Mouse (Mus musculus): Measurements from ENCODE around the gene Asb15.

Gene Asb15

DNA sequence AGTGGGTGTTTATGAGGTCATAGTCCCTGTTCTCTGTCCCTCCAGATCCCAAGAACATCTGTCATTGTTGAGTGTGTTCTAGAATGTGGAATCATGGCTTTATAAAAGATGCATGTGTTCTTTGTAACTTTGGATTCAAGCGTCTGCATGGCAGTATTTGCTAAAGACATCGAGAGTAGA lies at the start of gene Asb15:
Gene Asb15 (plus strand): TSS at position 81 of the 180 bp plus-strand sequence.
- DNase-seq (ENCODE audit: low spot score in 2 of 2) = no peak

DNA sequence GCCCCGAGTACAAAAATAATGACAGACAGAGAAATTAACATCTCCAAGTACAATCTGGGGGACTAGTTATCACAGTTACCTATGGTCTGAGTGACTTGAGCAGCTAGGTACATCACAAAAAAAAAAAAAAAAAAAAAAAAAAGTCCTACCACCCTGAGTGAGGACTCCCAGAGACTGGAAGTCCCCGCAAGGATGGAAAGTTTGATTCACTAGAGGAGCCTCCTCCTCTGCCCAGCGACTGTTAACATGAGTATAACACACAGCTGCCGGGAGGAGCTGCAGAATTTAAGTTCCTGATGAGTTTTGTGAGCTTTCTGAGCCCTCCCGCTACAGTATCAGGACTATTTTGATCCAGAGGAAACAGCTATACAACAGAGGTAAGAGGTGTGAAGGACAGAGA lies 41.4 kb upstream of the Asb15 start:
- no peak for DNase-seq (ENCODE audit: low spot score in 2 of 2)

DNA sequence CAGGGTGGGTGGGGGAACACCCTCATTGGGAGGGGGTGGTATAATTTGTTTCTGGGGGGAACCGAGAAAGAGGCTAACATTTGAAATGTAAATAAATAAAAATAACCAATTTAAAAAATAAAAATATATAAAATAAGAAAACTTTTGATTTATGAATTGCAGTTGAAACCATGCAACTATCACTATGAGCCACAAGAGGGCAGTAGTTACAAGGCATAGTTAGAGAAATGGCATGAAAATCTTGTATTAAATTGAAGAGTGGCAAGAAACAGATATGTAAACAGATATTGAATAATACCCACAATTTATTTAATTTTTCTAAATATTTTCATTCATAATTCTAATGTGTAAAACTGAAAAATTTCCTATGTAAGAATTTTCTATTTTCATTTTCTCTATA lies 37.6 kb upstream of the Asb15 start:
- no peak for DNase-seq (ENCODE audit: low spot score in 2 of 2)

DNA sequence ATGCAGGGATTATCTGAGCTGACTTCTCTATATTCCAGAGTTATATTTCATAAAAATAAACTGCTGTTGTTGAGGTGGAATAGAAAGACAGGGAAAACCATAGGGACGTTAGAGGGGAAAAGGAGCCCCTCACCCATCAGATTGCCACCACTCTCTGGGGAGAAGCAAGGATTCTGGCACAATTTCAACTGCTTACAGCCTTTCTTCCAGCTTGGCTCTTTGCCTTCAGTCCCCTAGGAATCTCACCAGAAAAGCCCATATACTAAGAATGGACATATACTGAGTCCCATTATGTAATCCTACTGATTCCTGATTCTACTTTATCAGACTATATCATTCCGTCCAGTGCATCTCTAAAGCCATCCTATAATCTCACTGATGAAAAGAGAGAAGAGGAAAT lies 23.8 kb upstream of the Asb15 start:
- no peak for DNase-seq (ENCODE audit: low spot score in 2 of 2)

DNA sequence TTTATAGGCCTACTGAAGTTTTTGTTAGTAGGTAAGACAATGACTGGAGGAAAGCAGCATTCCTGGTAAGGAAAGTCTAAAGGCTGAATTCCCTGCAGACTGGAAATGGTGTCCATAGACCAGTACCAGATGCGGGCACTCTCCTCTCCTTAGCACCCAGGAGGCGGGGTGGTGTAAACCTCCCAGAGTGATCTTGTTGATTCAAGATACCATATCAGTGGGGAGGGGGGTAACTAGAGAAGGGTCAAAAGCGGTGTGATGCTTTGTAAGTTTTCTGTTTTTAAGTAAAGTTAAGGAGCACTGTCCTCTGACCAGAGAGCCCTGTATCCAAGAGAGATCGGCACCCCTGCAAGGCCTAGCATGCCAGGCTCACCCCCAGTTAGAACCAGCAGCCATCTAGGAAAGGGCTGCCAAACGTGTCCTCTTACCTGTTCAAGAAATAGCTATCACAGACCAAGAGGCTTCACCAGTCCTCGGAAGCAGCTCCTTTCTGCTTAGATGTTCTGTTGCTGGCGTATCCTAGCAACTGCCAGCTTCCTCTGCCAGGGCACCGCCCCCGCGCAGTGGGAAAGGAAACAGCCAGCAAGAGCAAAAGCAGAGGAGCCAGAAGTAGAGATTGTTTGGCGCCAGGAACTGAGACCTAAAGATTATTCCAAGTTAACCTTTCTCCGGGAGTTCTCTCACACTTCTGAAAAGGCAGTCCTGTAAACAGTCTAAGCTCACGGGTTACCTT lies 13.2 kb upstream of the Asb15 start, which contains the start of gene Iqub:
Gene Iqub (minus strand): TSS at position 516 of the 733 bp plus-strand sequence.
- peak; percentile 5 to 8 for DNase-seq (ENCODE audit: low spot score in 2 of 2)

DNA sequence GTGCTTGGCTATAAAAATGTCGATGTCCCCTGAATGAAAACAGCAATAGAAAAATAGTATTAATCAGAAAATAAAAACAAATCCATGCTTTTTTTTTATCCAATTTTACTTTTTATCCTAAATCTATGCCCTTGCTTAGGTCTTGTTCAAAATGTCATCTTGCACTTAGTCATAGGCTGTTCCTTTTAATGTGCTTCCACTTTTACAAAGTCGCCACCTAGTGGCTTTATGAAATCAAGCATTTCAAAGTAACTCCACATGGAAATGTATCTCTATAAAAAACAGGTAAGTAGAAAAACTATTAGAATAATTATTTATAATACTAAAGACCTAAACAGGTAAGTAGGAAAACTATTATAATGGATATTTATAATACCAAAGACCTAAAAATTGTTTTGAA lies 11.7 kb upstream of the Asb15 start:
- DNase-seq (ENCODE audit: low spot score in 2 of 2) = no peak

DNA sequence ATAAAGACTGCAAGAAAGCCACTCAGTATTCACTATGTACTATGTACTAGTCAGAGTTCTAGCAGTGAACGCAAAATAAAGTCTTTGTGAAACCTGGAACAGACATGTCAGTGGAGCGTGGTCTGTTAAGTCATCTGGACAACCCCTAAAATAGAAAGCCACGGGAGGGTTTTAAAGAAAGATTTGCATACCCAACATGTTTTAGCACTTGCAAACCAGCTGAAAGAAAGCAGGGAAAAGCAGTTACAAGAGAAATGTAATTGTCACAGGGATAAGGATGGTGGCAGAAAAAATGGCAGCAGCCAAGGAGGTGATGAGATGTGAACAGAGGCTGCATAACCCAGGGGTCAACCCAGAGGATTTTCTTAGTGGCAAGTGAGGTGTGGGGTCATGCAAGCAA lies 2.2 kb upstream of the Asb15 start:
- DNase-seq (ENCODE audit: low spot score in 2 of 2) = no peak

DNA sequence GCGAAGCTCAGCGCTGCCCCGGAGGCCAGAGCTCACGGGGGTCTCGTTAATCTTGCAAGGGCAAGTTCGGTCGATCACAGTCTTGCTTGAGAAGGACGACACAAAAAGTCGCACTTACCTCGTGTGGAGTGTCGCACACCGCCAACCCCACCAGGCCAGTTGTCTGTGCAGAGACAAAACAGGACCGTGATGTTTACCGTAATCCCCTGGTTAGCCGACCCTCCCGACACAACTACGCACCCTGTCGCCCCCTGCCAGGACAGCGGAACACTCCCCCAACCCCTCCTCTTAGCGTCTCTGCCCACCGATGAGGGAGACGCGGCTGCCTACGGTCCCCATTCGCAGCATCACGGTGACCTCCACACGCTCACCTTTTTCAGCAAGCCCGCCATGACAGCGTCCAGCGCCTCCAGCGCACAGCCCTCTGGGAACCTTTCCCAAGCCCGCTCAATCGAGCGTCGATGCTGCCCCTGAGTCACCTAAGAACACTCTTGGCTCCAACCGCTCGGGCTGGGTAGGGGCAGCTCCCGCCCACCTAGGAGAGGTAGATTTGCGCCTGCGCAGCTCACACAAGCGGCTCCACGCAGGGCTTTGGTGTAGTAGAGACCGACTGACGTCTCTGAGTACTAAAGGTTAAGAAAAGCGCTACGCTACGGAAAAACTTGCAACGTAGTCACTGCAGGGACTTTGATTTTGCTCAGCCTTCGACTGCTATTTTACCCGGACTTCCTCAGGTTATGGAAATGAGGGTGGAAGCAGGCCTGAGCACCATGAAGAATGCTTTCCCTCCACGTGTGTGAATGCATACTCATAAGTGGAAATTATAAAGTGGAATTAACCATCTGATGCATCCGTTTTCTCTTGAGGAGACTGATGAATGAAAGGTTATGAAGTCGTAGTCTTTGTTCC lies 535 bp upstream of the Asb15 start, which contains the start of gene Ndufa5:
Gene Ndufa5 (minus strand): TSS at position 859 of the 909 bp plus-strand sequence.
- peak; percentile 94 for DNase-seq (ENCODE audit: low spot score in 2 of 2)

DNA sequence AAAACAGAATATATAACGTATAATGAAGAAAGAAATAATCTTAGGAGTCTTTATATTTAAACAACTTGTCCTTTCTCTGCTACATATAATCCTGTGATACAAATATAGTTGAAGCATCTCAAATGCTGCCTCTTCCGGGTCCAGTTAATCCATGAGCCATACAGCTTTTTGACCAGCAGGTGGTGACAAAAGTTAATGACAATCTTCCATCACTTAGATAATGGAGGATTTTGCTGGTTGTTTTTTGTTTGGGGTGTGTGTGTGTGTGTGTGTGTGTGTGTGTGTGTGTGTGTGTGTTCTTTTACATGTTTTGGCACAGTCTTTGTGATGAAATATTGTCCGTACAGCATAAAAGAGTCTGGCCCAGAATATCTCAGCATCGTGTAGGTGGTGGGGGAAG lies 2.2 kb downstream of the Asb15 start:
- DNase-seq (ENCODE audit: low spot score in 2 of 2) = peak; percentile 15 to 44

DNA sequence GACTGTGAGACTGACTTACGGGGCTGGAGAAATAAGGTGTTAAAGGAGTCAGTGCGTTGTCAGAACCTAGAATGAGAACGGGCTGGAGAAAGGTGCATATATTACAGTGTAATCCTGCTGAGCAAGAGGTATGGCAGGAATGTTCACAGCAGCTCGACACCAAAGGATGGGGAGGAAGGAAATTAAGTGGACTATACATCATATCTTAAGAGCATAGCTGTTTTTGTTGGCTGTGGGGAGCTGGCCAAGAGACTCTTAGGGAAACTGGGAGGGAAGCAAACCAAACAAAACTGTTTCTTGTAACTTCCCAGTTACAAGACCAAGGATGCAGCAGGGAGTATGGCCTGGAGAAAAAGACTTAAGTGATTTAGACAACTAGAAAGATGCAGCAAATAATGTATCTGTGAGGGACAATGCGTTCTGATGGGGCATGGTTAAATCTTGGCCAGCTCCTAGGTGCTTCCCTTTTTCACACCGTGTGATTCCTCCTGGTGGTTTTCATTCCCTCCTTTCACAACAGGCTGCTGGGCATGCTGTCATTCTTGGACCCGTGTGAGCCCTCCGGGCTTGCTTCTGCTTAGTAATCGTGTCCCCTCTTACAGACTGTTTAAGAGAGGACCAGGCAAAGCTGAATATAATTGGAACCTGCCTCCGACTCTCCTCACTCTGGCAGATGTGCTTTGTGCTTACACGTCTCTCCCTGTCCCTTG lies 2.9 kb downstream of the Asb15 start:
- no peak for DNase-seq (ENCODE audit: low spot score in 2 of 2)

DNA sequence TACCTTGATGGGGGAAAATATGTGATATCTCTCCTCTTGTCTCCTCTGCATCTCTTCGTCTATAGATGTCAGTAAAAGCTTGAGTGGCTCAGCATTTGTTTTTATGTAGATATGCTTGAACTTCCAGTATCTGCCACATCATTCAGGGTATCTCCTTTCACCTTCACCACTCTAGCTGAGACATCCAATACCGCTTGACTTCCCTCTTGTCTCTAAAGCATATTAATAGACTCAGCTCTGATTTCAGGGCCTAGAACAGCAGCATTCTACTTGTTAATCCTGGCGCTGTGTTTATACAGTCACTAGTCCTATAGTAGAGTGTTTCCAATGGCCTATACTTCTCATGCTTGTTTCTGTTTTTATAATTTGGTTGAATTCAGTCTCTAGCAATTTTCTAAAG lies 4.9 kb downstream of the Asb15 start:
- no peak for DNase-seq (ENCODE audit: low spot score in 2 of 2)

DNA sequence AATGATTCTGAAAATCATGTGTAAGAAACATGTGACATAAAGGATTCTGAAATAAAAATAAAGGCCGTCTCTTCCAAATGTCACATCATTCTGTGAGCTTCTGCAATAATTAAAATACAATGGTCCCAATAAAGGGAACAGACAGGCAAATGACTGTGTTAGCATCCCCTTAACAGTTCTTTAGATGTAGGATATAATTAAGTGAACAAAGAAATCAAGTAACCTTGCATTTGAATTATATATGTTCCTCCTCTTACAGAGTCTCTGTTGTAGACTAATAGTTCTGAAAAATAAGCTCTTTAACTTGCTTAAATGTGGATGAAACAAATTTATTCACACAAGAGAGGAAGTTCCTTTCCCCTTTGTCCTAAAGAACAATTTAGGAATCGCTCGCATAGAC lies 10.5 kb downstream of the Asb15 start:
- DNase-seq (ENCODE audit: low spot score in 2 of 2) = no peak

DNA sequence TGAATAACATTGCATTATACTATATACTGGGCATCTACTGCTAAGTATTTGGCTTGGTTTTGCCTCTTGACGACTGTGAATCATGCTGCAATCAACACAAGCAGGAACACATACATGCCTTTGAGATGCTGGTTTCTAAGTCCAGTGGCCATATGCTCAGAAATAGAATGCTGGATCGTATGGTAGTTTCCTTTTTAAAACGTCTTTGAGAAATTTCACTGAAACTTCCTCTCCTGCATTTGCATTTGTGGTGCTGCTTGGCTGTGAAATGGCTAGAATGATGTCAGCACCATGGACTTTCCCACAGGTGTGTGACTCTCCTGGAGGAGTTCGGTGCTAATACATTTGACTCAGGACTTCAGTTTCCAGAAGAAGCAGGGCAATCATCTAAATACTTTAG lies 12.2 kb downstream of the Asb15 start:
- no peak for DNase-seq (ENCODE audit: low spot score in 2 of 2)

DNA sequence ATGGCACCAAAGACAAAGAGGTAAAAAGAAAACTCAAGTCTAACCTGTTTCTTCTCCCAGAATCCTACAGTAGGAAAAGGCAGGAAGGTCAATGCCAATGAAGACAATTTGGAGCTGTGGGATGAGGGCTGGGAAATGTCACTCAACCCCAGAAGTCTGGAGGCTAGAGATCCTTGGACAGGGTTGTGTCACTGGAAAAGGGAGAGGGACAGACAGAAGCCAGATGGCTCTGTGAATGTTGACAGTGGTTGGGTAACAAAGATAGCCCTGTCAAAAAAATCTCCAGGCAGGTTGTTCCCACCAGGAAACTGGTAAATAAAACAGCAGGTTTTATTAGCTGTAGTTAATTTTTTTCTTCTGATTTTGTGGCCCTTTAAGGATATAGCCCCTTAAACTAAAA lies 14.4 kb downstream of the Asb15 start:
- DNase-seq (ENCODE audit: low spot score in 2 of 2) = no peak

DNA sequence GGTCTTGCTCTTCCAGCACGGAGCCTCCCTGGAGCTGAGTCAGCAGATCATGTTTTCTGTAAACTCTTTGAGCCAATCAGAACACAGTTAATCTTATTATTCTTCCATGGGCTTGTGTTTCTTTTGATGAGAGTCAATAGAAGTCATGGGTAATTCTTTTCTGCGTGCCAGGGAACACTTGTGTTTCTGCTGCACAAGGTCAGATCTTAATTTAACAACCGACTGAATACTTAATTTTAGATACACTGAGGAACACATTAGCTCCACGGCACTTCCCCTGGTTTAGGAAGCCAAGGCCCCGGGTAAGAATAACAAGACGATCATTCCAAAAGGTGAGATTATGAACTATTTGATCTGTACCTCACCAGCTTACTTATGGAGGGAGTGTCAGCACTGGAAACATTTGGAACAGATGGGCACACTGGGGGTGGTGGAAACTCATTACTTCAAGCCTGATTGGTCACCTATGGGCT lies 15.2 kb downstream of the Asb15 start:
- no peak for DNase-seq (ENCODE audit: low spot score in 2 of 2)

DNA sequence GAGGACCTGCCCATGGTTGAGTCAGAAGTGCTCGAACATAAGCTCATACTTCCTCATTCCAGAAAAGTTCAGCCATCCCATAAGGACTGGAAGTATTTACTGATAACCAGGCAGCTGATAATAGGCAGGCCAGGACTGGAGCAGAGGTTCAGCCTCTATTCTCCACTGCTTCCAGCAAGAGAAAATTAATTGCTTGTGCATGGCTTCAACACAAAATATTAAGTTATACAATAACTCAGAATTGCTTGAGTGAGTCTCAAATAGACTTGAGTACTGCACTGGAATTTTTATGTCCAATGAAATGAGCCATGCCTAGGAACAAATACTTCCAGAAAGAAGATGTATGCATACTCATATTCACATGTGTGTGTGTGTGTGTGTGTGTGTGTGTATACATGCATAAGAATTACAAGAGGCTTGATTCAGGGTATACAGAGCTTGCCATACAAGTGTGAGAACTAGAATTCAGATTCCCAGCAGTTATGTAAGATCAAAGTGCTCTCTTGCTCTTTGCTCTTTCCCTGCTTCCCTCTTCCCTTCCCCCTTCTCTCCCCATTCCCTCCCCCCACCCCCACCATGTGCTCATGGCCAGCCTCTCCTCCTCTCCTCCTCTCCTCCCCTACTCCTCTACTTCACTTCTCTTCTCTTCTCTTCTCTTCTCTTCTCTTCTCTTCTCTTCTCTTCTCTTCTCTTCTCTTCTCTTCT lies 18.9 kb downstream of the Asb15 start:
- no peak for DNase-seq (ENCODE audit: low spot score in 2 of 2)

DNA sequence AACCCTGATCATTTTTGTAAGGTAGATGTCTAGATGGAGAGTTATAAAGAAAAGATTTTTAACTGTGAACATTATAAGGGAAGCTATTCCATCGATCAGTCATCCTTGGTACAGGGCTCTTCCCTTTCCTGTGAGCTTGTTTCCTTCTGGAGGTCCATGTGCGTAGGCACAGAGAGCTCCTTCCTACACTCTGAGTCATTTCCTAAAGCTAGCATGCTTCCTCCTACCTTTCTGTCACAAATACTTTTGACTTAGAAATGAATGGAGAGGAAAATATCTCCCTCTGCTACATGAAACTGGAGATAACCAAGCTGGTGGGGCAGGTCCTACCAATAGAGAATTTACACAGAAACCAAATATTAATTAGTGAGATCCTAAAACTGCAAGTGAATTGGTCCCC lies 21.9 kb downstream of the Asb15 start:
- DNase-seq (ENCODE audit: low spot score in 2 of 2) = no peak

DNA sequence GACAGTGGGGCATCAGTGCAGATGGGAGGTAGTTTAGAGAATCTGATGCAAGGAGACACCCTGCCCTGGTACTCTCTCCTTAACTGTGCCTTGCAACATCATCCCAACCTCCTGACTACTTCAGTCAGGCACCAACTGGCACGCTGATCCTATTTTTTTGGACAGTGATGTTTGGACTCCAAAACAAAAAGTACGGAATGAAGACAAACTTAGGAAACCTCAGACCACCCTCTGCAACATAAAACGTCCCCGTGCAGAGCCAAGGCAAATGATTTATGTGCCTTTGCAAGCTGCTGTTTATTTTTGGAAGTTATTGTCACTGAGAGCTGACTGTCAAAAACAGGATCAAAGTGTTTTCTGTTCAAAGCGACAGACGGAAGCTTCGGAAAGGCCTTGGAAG lies 24.1 kb downstream of the Asb15 start:
- DNase-seq (ENCODE audit: low spot score in 2 of 2) = no peak

DNA sequence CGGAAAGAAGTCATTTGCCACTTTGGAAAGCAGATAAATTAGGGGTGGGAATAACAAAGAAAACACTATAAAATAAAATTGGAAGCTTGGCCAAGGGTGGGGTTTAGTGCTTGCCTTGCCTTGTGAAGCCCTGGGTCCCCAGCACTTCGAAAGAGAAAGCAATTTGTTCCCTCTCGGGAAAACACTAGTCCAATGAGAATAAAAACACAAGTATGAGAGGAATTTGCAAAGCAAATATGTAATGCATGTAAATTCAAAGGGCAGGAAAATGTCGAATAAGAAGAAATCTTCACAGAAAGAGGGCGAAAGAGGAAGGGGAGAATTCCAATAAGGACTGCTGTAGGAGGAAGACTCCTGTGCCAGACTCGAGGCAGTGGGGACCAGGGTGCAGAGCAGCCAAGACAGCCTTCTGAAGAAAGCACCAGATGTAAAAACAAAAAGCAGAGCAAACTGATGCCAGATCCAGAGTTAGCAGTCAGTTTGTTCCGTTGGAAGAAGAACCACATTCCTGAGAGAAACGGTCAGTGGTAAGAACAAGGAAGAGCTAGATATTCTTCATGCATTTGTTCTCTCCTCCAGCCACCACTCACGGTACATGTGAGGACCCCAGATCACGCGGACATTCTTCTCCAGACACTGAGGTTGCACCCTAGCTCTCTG lies 26.6 kb downstream of the Asb15 start:
- DNase-seq (ENCODE audit: low spot score in 2 of 2) = no peak

DNA sequence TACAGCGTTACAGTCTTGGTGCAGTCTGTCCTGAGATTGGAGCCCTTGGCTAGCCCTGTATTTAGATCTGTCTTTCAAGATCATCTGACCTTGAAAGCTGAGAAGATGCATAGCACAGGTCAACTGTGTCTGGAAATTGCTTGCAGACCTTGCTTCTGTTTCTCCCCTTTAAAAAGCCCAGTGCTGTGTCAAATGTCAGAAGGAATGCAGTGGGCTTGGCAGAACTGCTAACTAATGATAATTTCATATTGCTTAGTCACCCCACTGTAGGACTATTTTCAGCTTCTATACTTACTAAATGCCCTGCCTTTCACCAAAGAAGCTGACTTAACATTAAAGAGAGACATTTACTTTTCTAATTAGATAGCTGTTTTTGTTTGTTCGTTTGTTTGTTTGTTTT lies 27.5 kb downstream of the Asb15 start:
- no peak for DNase-seq (ENCODE audit: low spot score in 2 of 2)

DNA sequence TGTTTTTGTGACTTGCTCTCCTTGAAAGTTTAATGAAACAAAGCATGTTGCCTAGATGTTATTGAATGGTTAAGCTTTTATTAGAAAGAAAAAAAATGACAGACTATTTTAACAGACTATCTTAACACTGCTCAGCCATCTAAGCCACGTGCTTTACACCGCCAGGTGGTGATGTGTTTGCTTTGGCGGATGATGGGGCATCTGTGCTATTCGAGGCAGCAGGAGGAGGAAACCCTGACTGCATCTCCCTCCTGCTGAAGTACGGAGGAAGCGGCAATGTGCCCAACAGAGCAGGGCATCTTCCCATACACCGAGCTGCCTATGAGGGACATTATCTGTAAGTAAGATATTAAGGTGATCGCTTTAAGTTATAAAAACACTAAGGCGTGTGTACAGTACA lies 36.1 kb downstream of the Asb15 start:
- DNase-seq (ENCODE audit: low spot score in 2 of 2) = no peak
